Mouse (Mus musculus) embryonic facial prominence, embryonic 10.5 days (tissue): Measurements from ENCODE around the gene Lmnb2. TPM values are rescaled to one million over a fixed set of nuclear protein-coding genes. Genes with fewer than 3 reads are reported as not detected.

Experiments
- DNase-seq: peaks from one replicate; pipeline ENCODE4 v3.0.0-alpha.2; 2017; ENCODE audit warnings: low spot score
- H3K27ac ChIP-seq: fragments of 300-500 bp; sonication (generic); replicated peaks from 2 replicates; pipeline ENCODE4 v1.5.1; 2016; ENCODE audit warnings: mild to moderate bottlenecking
- H3K27me3 ChIP-seq: fragments of 300-500 bp; sonication (generic); replicated peaks from 2 replicates; pipeline ENCODE4 v1.6.1; 2016; ENCODE audit warnings: low read depth, mild to moderate bottlenecking; ENCODE audit not compliant: poor library complexity, severe bottlenecking
- H3K36me3 ChIP-seq: fragments of 300-500 bp; sonication (generic); replicated peaks from 2 replicates; pipeline ENCODE4 v1.6.1; 2016; ENCODE audit warnings: mild to moderate bottlenecking, moderate library complexity
- H3K4me1 ChIP-seq: fragments of 300-500 bp; sonication (generic); 2 replicates; pipeline ENCODE4 v1.6.1; 2016
- H3K4me3 ChIP-seq: fragments of 300-500 bp; sonication (generic); 2 replicates; pipeline ENCODE4 v1.5.1; 2016; ENCODE audit warnings: mild to moderate bottlenecking, moderate library complexity
- H3K9me3 ChIP-seq: fragments of 300-500 bp; sonication (generic); 2 replicates; pipeline ENCODE4 v1.6.1; 2016; ENCODE audit warnings: mild to moderate bottlenecking
- WGBS: fragments of 180-500 bp; shearing (Covaris S2); methylation state at CpG from one replicate; pipeline ENCODE4 v1.1.7; 2016; 5-methylcytosine and 5-hydroxymethylcytosine counted together
- polyA plus RNA-seq: library from polyadenylated mRNA; unstranded; fragments of >200 nt; fragmentation: Nextera tagmentation; extraction: Ambion mirVana; gene quantifications from 2 replicates; pipeline ENCODE4 v1.2.1, GENCODE M21; 2016

Lmnb2 gene
- polyA plus RNA-seq, 1 experiment from 2014 or later: 83.1 TPM

DNA sequence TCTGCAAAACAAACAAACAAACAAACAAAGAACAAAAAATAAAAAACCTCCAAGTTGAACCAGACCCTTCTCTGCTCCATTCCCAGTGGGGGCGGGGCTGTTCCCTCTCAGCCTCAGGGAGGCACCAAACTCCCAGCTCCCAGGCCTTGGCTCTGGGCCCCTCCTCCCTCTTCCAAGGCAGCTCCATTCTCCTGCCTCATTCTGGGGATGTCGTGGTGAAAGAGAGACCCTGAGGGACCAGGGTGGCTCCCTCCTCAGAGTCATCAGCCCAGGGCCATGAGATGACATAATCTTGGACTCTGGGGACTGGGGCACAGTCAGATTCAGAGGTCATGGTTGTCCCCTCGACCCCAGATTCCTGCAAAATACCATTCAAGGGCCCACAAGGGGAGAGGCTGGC is 41.5 kb downstream of the Lmnb2 start:
- WGBS: 24% methylated on average over 3 of the region's 3 CpGs
- no peak for DNase-seq
- H3K4me1 ChIP-seq: peaks cover 5% of the 10 kb centered on the region
- peaks cover 3% of the 10 kb centered on the region; the same call in 1 of the 2 replicates for H3K27me3 ChIP-seq
- H3K27ac ChIP-seq: no peak overlapping the region
- H3K9me3 ChIP-seq: no peaks in the 10 kb centered on the region
- H3K36me3 ChIP-seq: no peaks in the 10 kb centered on the region
- no peak overlapping the region for H3K4me3 ChIP-seq

DNA sequence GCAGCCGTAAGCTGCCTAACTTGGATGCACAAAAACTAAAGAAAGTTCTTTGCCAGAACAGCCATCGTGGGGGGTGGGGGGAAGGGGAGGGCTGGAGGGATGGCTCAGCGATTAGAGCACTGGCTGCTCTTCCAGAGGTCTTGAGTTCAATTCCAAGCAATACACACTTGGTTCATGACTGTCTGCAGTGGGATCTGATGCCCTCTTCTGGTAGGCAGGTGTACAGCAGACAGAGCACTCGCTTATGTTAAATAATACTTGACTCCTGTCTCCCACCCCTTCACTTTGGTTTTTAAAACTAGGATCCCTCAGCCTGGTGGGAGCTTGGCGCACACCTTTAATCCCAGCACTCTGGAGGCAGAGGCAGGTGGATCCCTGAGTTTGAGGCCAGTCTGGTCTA is 42.0 kb downstream of the Lmnb2 start:
- Histone ChIP-seq H3K27me3 (peaks cover 8% of the 10 kb centered on the region; the same call in 1 of the 2 replicates), H3K36me3 (no peaks in the 10 kb centered on the region), H3K4me1 (peaks cover 5% of the 10 kb centered on the region), H3K9me3 (no peaks in the 10 kb centered on the region), H3K4me3 (no peak overlapping the region), H3K27ac (no peak overlapping the region)
- 28% methylated on average over 5 of the region's 5 CpGs for WGBS
- DNase-seq: peak; percentile 58

- H3K36me3 ChIP-seq: no peaks in the 10 kb centered on the region
- DNase-seq: no peak
- 82% methylated on average over 9 of the region's 9 CpGs for WGBS
- H3K9me3 ChIP-seq: no peaks in the 10 kb centered on the region
- H3K27ac ChIP-seq: no peak overlapping the region
- H3K27me3 ChIP-seq: peaks cover 8% of the 10 kb centered on the region; the same call in 1 of the 2 replicates
- peaks cover 5% of the 10 kb centered on the region for H3K4me1 ChIP-seq
- H3K4me3 ChIP-seq: no peak overlapping the region
Measured at GRCm38 (mm10) chr10:80874035-80874434, 44.0 kb downstream of the Lmnb2 start.

GRCm38 (mm10) chr10:80871581-80871980 is 46.5 kb downstream of the Lmnb2 start, which contains the start of gene Tmprss9:
TSS of gene Tmprss9 (plus strand) at chr10:80871848.
- 36% methylated on average over 9 of the region's 9 CpGs for WGBS
- no peak for DNase-seq
- Histone ChIP-seq H3K36me3 (peaks cover 22% of the 10 kb centered on the region), H3K4me3 (no peak within 1 kb of the TSS), H3K4me1 (peaks cover 2% of the 10 kb centered on the region), H3K27me3 (peaks cover 8% of the 10 kb centered on the region; the same call in 1 of the 2 replicates), H3K9me3 (no peaks in the 10 kb centered on the region), H3K27ac (no peak within 1 kb of the TSS)

GRCm38 (mm10) chr10:80870993-80871392 is 47.1 kb downstream of the Lmnb2 start:
- peaks cover 8% of the 10 kb centered on the region; the same call in 1 of the 2 replicates for H3K27me3 ChIP-seq
- WGBS: 87% methylated on average over 4 of the region's 6 CpGs
- no peaks in the 10 kb centered on the region for H3K4me1 ChIP-seq
- no peak overlapping the region for H3K27ac ChIP-seq
- no peaks in the 10 kb centered on the region for H3K9me3 ChIP-seq
- H3K36me3 ChIP-seq: peaks cover 28% of the 10 kb centered on the region
- DNase-seq: no peak
- no peak overlapping the region for H3K4me3 ChIP-seq

GRCm38 (mm10) chr10:80864446-80864845 is 53.6 kb downstream of the Lmnb2 start:
- no peaks in the 10 kb centered on the region for H3K27me3 ChIP-seq
- H3K4me1 ChIP-seq: no peaks in the 10 kb centered on the region
- H3K9me3 ChIP-seq: no peaks in the 10 kb centered on the region
- WGBS: 93% methylated on average over 16 of the region's 16 CpGs
- H3K4me3 ChIP-seq: no peak overlapping the region
- H3K27ac ChIP-seq: no peak overlapping the region
- peaks cover 77% of the 10 kb centered on the region for H3K36me3 ChIP-seq
- DNase-seq: no peak

DNA sequence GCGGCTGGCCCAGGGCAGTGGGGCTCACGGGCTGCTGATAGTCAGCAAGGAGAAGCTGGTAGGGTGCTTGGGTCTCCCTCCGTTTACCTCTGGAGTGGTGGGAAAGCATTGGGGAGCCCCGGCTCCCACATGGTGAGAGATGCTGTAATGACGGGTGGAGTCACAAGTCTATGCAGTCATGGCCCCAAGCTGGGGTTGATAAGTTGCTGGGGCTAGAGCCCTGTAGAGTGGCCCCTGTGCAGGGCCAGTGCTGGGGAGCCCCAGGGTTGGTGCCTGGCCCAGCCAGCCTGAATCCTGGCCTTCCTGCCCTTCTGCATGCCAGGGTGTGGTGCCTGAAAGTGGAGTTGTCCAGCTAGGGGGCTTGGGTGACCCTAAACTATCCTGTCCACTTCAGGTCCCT is 55.7 kb downstream of the Lmnb2 start:
- Histone ChIP-seq H3K27me3 (no peaks in the 10 kb centered on the region), H3K9me3 (no peaks in the 10 kb centered on the region), H3K27ac (no peak overlapping the region), H3K4me3 (no peak overlapping the region), H3K4me1 (peaks cover 15% of the 10 kb centered on the region), H3K36me3 (peaks cover 62% of the 10 kb centered on the region)
- DNase-seq: no peak
- WGBS: 95% methylated on average over 5 of the region's 5 CpGs

DNA sequence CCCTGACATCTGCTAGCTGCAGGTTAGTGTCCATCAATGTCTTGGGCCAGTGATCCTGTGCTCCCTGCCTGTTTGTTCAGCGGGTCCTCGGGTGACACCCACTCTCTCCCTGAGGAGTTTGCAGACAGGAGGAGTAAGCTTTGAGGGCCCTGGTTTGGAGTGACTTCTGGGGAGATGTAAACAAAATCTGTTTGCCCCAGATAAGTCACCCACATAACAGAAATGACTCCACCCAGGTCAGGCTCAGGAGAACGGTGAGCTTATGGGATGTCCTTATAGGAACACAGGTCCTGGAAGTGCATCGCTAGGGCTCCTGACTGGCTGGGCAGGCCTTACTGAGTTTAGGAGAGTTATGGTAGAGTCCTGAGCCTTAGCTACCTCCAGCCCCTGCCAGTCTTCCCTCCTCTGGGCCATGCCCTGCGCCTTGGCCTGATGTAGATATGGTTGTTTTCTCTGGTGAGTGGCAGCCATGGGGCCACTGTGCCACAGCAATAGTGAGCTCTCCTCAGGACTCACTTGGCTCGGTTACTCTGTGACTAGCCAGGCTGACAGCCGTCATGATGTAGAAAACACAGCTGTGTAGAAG is 59.6 kb downstream of the Lmnb2 start:
- WGBS: 82% methylated on average over 7 of the region's 7 CpGs
- H3K27ac ChIP-seq: no peak overlapping the region

DNA sequence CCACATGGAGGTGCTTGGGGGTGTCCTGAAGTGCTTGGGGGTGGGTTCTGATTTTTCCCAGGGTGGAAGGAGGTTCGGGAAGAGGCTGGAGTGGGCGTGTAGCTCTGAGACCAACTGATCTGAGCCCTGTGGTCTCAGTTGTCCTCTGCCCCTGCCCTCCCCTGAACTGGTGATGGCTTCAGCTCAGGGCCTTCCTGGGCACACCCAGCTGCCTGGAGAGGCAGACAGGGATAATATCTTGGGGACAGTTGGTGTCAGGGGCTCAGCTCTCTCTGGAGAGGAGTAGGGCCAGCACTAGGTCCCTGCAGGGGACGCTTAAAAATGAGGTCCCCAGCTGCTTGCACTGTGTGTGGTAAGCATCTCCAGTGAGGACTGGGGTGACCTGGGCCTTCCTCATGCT is 60.2 kb downstream of the Lmnb2 start:
- Histone ChIP-seq H3K9me3 (no peaks in the 10 kb centered on the region), H3K4me3 (peak overlapping the region; percentile 34), H3K4me1 (peaks cover 55% of the 10 kb centered on the region), H3K36me3 (peaks cover 27% of the 10 kb centered on the region), H3K27ac (peak overlapping the region; percentile 76), H3K27me3 (no peaks in the 10 kb centered on the region)
- no peak for DNase-seq
- WGBS: 42% methylated on average over 3 of the region's 3 CpGs

More for the DNA sequence above, 59.6 kb downstream of the Lmnb2 start:
- Histone ChIP-seq H3K4me1 (peaks cover 52% of the 10 kb centered on the region), H3K4me3 (no peak overlapping the region), H3K27me3 (no peaks in the 10 kb centered on the region), H3K36me3 (peaks cover 27% of the 10 kb centered on the region), H3K9me3 (no peaks in the 10 kb centered on the region)
- DNase-seq: no peak

DNA sequence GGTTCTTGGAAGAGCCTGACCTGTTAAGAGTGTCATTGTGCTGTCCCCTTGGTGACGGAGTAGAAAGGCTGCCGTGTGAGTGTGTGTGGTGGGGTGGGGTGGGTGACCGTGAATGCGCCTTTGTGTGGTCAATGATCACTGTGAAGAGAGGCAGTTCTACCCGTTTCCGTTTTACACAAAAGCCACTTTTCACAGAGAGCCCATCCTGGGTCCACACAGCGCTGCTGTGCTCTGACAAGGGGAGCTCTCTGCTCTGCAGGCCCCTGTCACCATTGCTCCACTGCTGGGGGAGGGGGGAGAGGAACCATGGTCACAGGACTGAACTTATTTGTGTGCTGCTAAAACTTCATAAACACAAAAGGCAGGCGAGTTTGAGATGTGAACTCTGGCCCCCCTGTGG is 60.7 kb downstream of the Lmnb2 start:
- Histone ChIP-seq H3K9me3 (no peaks in the 10 kb centered on the region), H3K4me3 (peak overlapping the region; percentile 34)

DNA sequence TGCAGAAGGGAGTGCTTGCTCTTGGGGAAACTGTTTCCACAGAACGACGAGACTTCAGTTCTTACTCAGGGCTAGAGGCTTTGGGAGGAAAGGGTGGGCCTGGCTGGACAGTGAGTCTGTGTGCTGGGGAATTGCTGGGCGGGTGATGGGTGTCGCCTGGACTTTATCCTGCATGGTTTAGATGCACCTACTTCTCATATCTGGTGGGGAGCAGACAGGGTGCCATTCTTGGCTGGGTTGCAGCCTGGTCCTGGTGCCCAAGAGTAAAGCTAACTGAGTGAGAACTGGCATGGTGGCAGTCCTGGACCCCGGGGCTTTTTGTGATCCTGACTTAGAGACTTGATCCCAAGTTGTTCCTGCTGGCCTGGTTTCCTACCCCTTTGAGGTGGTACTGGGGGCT is 61.1 kb downstream of the Lmnb2 start:
- H3K4me1 ChIP-seq: peaks cover 55% of the 10 kb centered on the region
- WGBS: 70% methylated on average over 5 of the region's 5 CpGs
- H3K4me3 ChIP-seq: peak overlapping the region; percentile 34; the same call in 1 of the 2 replicates
- peaks cover 26% of the 10 kb centered on the region for H3K36me3 ChIP-seq
- H3K27ac ChIP-seq: 0 out of 2 replicates have a peak overlapping the region, but pooled peaks have one; percentile 76
- no peaks in the 10 kb centered on the region for H3K9me3 ChIP-seq
- no peak for DNase-seq
- no peaks in the 10 kb centered on the region for H3K27me3 ChIP-seq

More for the DNA sequence above, 60.7 kb downstream of the Lmnb2 start:
- no peak for DNase-seq
- Histone ChIP-seq H3K27me3 (no peaks in the 10 kb centered on the region), H3K27ac (peak overlapping the region; percentile 76), H3K4me1 (peaks cover 55% of the 10 kb centered on the region), H3K36me3 (peaks cover 26% of the 10 kb centered on the region)
- 41% methylated on average over 8 of the region's 8 CpGs for WGBS

DNA sequence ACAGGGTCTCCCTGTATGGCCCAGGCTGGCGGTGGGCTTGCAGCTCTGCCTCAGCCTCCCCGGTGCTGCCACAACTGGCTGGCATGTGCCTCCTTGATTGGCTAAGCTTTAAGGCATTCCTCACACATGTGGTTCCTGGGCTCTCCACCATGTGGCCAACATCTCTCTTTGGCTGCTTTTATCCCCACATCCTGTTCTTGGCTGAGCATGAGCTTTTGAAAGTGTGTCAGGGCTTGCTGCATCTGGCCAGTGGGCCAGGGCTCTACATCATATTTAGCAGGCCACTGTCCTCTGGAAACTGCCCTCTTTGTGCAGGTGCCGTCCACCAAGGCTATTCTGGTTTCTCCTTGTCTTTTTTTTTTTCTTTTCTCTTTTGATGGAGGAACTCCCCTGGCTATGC is 61.8 kb downstream of the Lmnb2 start:
- no peaks in the 10 kb centered on the region for H3K27me3 ChIP-seq
- peaks cover 55% of the 10 kb centered on the region for H3K4me1 ChIP-seq
- H3K4me3 ChIP-seq: peak overlapping the region; percentile 100
- peaks cover 26% of the 10 kb centered on the region for H3K36me3 ChIP-seq
- peak; percentile 41 for DNase-seq
- 57% methylated on average over 3 of the region's 3 CpGs for WGBS
- H3K27ac ChIP-seq: peak overlapping the region; percentile 19; the same call in 1 of the 2 replicates
- no peaks in the 10 kb centered on the region for H3K9me3 ChIP-seq

- 27% methylated on average over 11 of the region's 11 CpGs for whole genome bisulfite sequencing
- H3K36me3 ChIP-seq: peaks cover 28% of the 10 kb centered on the region
- DNase-seq: peak; percentile 37
- H3K27ac ChIP-seq: peak overlapping the region; percentile 91
- H3K4me3 ChIP-seq: peak overlapping the region; percentile 100
- peaks cover 55% of the 10 kb centered on the region for H3K4me1 ChIP-seq
- H3K27me3 ChIP-seq: no peaks in the 10 kb centered on the region
- no peaks in the 10 kb centered on the region for H3K9me3 ChIP-seq
Measured at GRCm38 (mm10) chr10:80855749-80856073, 62.3 kb downstream of the Lmnb2 start.
